Mouse (Mus musculus) heart, embryonic 14.5 days (tissue): Measurements from ENCODE around the gene Meox1. TPM values are rescaled to one million over a fixed set of nuclear protein-coding genes. Genes with fewer than 3 reads are reported as not detected.
A peak's percentile ranks its signal among the peaks of the same experiment; 100 is the strongest.

Source experiments
- ATAC-seq: fragments of 200-750 bp; cut with Nextera tagmentation; 2 replicates; pipeline ENCODE4 v1.8.0; 2017; ENCODE audit warnings: low read depth, moderate TSS enrichment; ENCODE audit not compliant: insufficient number of reproducible peaks, insufficient read depth, low FRiP score
- H3K27ac ChIP-seq, 2 experiments: fragments of 200-500 bp in 1 of 2; fragments of 300-500 bp in 1 of 2; sonication (generic) in 1 of 2; replicated peaks in 1 of 2; 2 replicates each; pipeline ENCODE4 v1.5.1; 2012 to 2014; ENCODE audit warnings: low read depth in 2 of 2, low read length in 2 of 2, control low read depth in 1 of 2, mild to moderate bottlenecking in 1 of 2, mixed read lengths in 1 of 2; ENCODE audit not compliant: control insufficient read depth in 1 of 2, insufficient read depth in 1 of 2
- H3K27me3 ChIP-seq: fragments of 300-500 bp; sonication (generic); 2 replicates; pipeline ENCODE4 v1.6.1; 2014; ENCODE audit warnings: mild to moderate bottlenecking, low read length, control low read depth; ENCODE audit not compliant: control insufficient read depth, insufficient read depth
- H3K36me3 ChIP-seq: fragments of 300-500 bp; sonication (generic); 2 replicates; pipeline ENCODE4 v1.6.1; 2014; ENCODE audit warnings: mild to moderate bottlenecking, control low read depth, low read length, mixed read lengths; ENCODE audit not compliant: control insufficient read depth, insufficient read depth
- H3K4me1 ChIP-seq, 2 experiments: fragments of 200-500 bp in 1 of 2; fragments of 300-500 bp in 1 of 2; sonication (generic) in 1 of 2; 2 replicates each; pipeline ENCODE4 v1.6.1; 2012 to 2014; ENCODE audit warnings: low read length in 2 of 2, control low read depth in 1 of 2, mixed read lengths in 1 of 2; ENCODE audit not compliant: control insufficient read depth in 2 of 2, insufficient read depth in 2 of 2
- H3K4me2 ChIP-seq: fragments of 300-500 bp; sonication (generic); 2 replicates; pipeline ENCODE4 v1.6.1; 2014; ENCODE audit warnings: mild to moderate bottlenecking, low read length
- H3K4me3 ChIP-seq, 2 experiments: fragments of 200-500 bp in 1 of 2; fragments of 300-500 bp in 1 of 2; sonication (generic) in 1 of 2; 2 replicates each; pipeline ENCODE4 v1.5.1; 2012 to 2014; ENCODE audit warnings: low read length in 2 of 2, mild to moderate bottlenecking in 2 of 2, control low read depth in 1 of 2, low read depth in 1 of 2, moderate library complexity in 1 of 2; ENCODE audit not compliant: control insufficient read depth in 1 of 2, insufficient read depth in 1 of 2
- H3K9ac ChIP-seq: fragments of 300-500 bp; sonication (generic); 2 replicates; pipeline ENCODE4 v1.6.1; 2014; ENCODE audit warnings: mild to moderate bottlenecking, low read length
- H3K9me3 ChIP-seq: fragments of 300-500 bp; sonication (generic); 2 replicates; pipeline ENCODE4 v1.6.1; 2016; ENCODE audit warnings: low read length, control low read depth; ENCODE audit not compliant: control insufficient read depth
- WGBS: fragments of 180-500 bp; shearing (Covaris S2); extraction: QIAGEN DNeasy Blood & Tissue Kit; methylation state at CpG from one replicate; pipeline ENCODE4 v1.1.7; 2014; 5-methylcytosine and 5-hydroxymethylcytosine counted together
- polyA plus RNA-seq: library from polyadenylated mRNA; unstranded; fragments of >200 nt; fragmentation: Nextera tagmentation; extraction: Ambion mirVana; gene quantifications from 2 replicates; pipeline ENCODE4 v1.2.1, GENCODE M21; 2014

Meox1 gene
- polyA plus RNA-seq, 1 experiment from 2014 or later, result 13.9 TPM

GRCm38 (mm10) chr11:101898328-101898727, 4.2 kb upstream of the Meox1 start:
- H3K9me3 ChIP-seq, result 0 out of 2 replicates have a peak, but pooled peaks cover 2% of the 10 kb centered on the region
- H3K27me3 ChIP-seq, result no peaks in the 10 kb centered on the region; the same call in 1 of the 2 replicates
- 89% methylated on average over 4 of the region's 4 CpGs for WGBS
- H3K36me3 ChIP-seq, result no peaks in the 10 kb centered on the region
- no peak overlapping the region for H3K4me3 ChIP-seq
- no peak overlapping the region for H3K9ac ChIP-seq
- ATAC-seq, result no peak
- H3K27ac ChIP-seq, result no peak overlapping the region
- H3K4me2 ChIP-seq, result no peak overlapping the region
- H3K4me1 ChIP-seq, result peaks cover 12 to 20% of the 10 kb centered on the region in 2 experiments; a peak in 3 of 4 replicates

- 43% methylated on average over 13 of the region's 13 CpGs for WGBS
- H3K4me2 ChIP-seq, result no peak overlapping the region
- no peak overlapping the region for H3K4me3 ChIP-seq
- H3K4me1 ChIP-seq, result peaks cover 17 to 20% of the 10 kb centered on the region in 2 experiments; a peak in 3 of 4 replicates
- H3K9ac ChIP-seq, result no peak overlapping the region
- no peaks in the 10 kb centered on the region; the same call in none of the 2 replicates for H3K27me3 ChIP-seq
- no peaks in the 10 kb centered on the region for H3K36me3 ChIP-seq
- ATAC-seq, result no peak; the same call in 1 of the 2 replicates
- 0 out of 4 replicates have a peak overlapping the region, but pooled peaks of 1 of the 2 experiments have one; percentile 9 for H3K27ac ChIP-seq
- H3K9me3 ChIP-seq, result 0 out of 2 replicates have a peak, but pooled peaks cover 2% of the 10 kb centered on the region
Observed at GRCm38 (mm10) chr11:101896546-101897361, 2.6 kb upstream of the Meox1 start.

- Histone ChIP-seq H3K27ac (peak overlapping the region; percentile 54 to 60), H3K4me2 (peak overlapping the region; percentile 57), H3K4me1 (peaks cover 31 to 34% of the 10 kb centered on the region in 2 experiments), H3K9ac (peak overlapping the region; percentile 68), H3K27me3 (no peaks in the 10 kb centered on the region; the same call in none of the 2 replicates), H3K36me3 (no peaks in the 10 kb centered on the region), H3K9me3 (no peaks in the 10 kb centered on the region), H3K4me3 (peak overlapping the region; percentile 23 to 41)
- WGBS, result 31% methylated on average over 15 of the region's 15 CpGs
- ATAC-seq, result no peak
Observed at GRCm38 (mm10) chr11:101893560-101893959, 614 bp downstream of the Meox1 start.

- Histone ChIP-seq H3K27ac (peak overlapping the region; percentile 5 to 39; a peak in 3 of 4 replicates), H3K27me3 (no peaks in the 10 kb centered on the region; the same call in none of the 2 replicates)
- WGBS, result 14% methylated on average over 11 of the region's 11 CpGs
Observed at GRCm38 (mm10) chr11:101891451-101891850, 2.7 kb downstream of the Meox1 start.

GRCm38 (mm10) chr11:101889781-101890180, 4.4 kb downstream of the Meox1 start:
- no peak for ATAC-seq
- Histone ChIP-seq H3K4me3 (peak overlapping the region; percentile 16 to 28), H3K4me2 (peak overlapping the region; percentile 63)

More at GRCm38 (mm10) chr11:101891451-101891850, 2.7 kb downstream of the Meox1 start:
- Histone ChIP-seq H3K4me1 (peaks cover 33 to 35% of the 10 kb centered on the region in 2 experiments), H3K9ac (peak overlapping the region; percentile 68), H3K4me3 (peak overlapping the region; percentile 23 to 41), H3K9me3 (no peaks in the 10 kb centered on the region), H3K4me2 (peak overlapping the region; percentile 57), H3K36me3 (no peaks in the 10 kb centered on the region)
- ATAC-seq, result no peak

GRCm38 (mm10) chr11:101888820-101889219, 5.4 kb downstream of the Meox1 start:
- H3K4me3 ChIP-seq, result no peak overlapping the region
- no peaks in the 10 kb centered on the region for H3K9me3 ChIP-seq
- 61% methylated on average over 6 of the region's 6 CpGs for WGBS
- no peak for ATAC-seq
- 0 out of 2 replicates have a peak overlapping the region, but pooled peaks have one; percentile 10 for H3K9ac ChIP-seq
- no peaks in the 10 kb centered on the region for H3K36me3 ChIP-seq
- H3K4me2 ChIP-seq, result peak overlapping the region; percentile 23
- H3K27me3 ChIP-seq, result no peaks in the 10 kb centered on the region; the same call in 1 of the 2 replicates
- peak overlapping the region in 1 of 2 experiments; percentile 11; a peak in 1 of 4 replicates for H3K27ac ChIP-seq
- peaks cover 49 to 52% of the 10 kb centered on the region in 2 experiments for H3K4me1 ChIP-seq

More at GRCm38 (mm10) chr11:101889781-101890180, 4.4 kb downstream of the Meox1 start:
- H3K27me3 ChIP-seq, result no peaks in the 10 kb centered on the region; the same call in none of the 2 replicates
- peak overlapping the region; percentile 66 for H3K9ac ChIP-seq
- no peaks in the 10 kb centered on the region for H3K36me3 ChIP-seq
- H3K4me1 ChIP-seq, result peaks cover 47 to 52% of the 10 kb centered on the region in 2 experiments
- H3K9me3 ChIP-seq, result no peaks in the 10 kb centered on the region
- 3% methylated on average over 13 of the region's 13 CpGs for WGBS
- H3K27ac ChIP-seq, result peak overlapping the region in 1 of 2 experiments; percentile 12; a peak in 3 of 4 replicates

- Histone ChIP-seq H3K27ac (peak overlapping the region; percentile 80 to 83), H3K4me1 (peaks cover 57 to 72% of the 10 kb centered on the region in 2 experiments), H3K36me3 (no peaks in the 10 kb centered on the region), H3K9me3 (no peaks in the 10 kb centered on the region), H3K4me3 (no peak overlapping the region), H3K4me2 (peak overlapping the region; percentile 11; the same call in 1 of the 2 replicates), H3K9ac (peak overlapping the region; percentile 46), H3K27me3 (no peaks in the 10 kb centered on the region)
- 69% methylated on average over 12 of the region's 12 CpGs for WGBS
- ATAC-seq, result no peak
Observed at GRCm38 (mm10) chr11:101886436-101886835, 7.7 kb downstream of the Meox1 start.
